Mouse (Mus musculus) layer of hippocampus, adult 2 months (tissue): ENCODE measurements at regions not wholly inside any gene's neighbourhood (a gene's known extent, or its start where the extent isn't known, plus 50 kb on each side); places are given as distances from the start of the nearest gene placed in this dataset.
A peak's percentile ranks its signal among the peaks of the same experiment; 100 is the strongest.

Source experiments
- DNase-seq, 2 experiments: peaks; one replicate each; pipeline ENCODE4 v3.0.0; 2022; ENCODE audit warnings: low spot score in 2 of 2
- H3K27ac ChIP-seq: fragments of 200-600 bp; 2 replicates; pipeline ENCODE4 v1.8.1; 2022
- H3K4me3 ChIP-seq: fragments of 200-600 bp; 2 replicates; pipeline ENCODE4 v1.8.1; 2022; ENCODE audit warnings: mild to moderate bottlenecking
- CTCF ChIP-seq: fragments of 200-600 bp; conservative IDR thresholded peaks from 2 replicates; pipeline ENCODE4 v1.8.1; 2022; ENCODE audit warnings: antibody characterized with exemption, mild to moderate bottlenecking, moderate library complexity
- microRNA-seq, 2 experiments: library from miRNA; unstranded; fragments of <30 nt; microRNA quantifications; one replicate each; pipeline ENCODE4 v1.2.0; 2021

DNA sequence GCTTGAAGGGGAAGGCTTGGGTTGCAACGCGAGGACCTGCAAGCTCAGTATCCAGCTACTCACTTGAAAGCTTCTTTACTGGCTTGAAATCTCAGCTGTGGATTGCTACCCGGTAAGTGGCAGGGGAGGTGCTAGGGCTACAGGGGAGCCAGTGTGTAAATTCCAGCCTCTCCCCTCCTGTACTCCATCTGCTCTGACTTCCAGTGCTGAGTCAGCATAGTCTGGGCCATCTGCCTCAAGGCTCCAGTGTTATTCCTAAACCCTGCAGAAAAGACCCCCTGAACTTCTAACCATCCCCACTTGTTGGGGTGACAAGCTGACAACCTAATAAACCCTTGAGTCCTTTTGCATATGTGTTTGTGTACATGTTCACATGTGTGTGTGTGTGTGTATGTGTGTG is 140.0 kb upstream of the Kcnab2 start:
- no peak for DNase-seq
- H3K4me3 ChIP-seq, result no peak overlapping the region
- TF ChIP-seq CTCF, result no peak
- H3K27ac ChIP-seq, result no peak overlapping the region

GRCm38 (mm10) chr4:152615155-152615554 is 137.5 kb upstream of the Kcnab2 start:
- Histone ChIP-seq H3K4me3 (no peak overlapping the region), H3K27ac (0 out of 2 replicates have a peak overlapping the region, but pooled peaks have one; percentile 10)
- no peak for DNase-seq
- TF ChIP-seq CTCF, result no peak

DNA sequence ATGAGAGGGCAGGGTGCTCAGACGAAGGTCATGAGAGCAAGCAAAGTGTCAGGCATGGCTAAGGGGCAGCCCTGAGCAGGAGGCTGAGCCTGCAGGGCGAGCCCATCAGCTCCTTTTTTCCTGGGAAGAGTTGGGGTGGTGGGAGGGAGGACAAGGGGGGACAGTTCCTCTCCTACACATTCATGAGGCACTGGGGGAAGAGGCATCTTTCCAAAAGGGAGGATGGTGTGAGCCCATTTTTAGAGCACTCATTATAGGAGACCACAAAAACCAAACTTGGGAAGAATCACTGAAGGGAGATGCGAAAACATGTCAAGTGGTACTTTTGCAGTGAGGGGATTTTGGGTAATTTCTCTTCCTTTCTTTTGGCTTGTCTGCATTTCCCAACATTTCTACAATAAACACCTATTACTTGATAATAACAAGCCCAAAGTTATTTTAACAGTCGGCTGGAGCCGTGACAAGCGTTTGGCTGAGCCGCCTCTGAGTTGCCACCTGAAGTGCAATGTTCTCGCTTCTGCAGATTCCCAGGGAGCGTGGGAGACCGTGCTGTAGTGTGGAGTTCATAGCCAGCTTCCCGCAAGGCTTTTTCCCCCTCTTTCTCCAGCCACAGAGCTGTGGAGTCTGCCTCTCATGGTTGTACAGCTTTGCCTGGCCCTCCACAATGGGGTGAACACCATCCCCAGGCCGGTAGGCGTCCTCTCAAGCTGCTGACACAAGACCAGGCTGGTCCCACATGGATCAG is 136.9 kb upstream of the Kcnab2 start:
- TF ChIP-seq CTCF, result no peak
- 0 out of 2 replicates have a peak overlapping the region, but pooled peaks have one; percentile 10 for H3K27ac ChIP-seq
- H3K4me3 ChIP-seq, result no peak overlapping the region
- peak in 1 of 2 experiments; percentile 17 for DNase-seq

Small RNAs in the stretch of these regions (microRNA-seq; reads per million reads assigned to microRNA genes)
- 0 reads per million in 2 experiments for gene Gm25779
